Mouse (Mus musculus) CH12.LX (cell line): ENCODE data around the gene Zmynd15. TPM values are rescaled to one million over a fixed set of nuclear protein-coding genes. Genes with fewer than 3 reads are reported as not detected.
A peak's percentile ranks its signal among the peaks of the same experiment; 100 is the strongest.

Source experiments
- DNase-seq: peaks from one replicate; pipeline ENCODE4 v3.0.0-alpha.2; 2013; ENCODE audit errors: extremely low read depth
- H3K27ac ChIP-seq: 2 replicates; pipeline ENCODE4 v1.5.1; 2012; ENCODE audit warnings: low read depth, mild to moderate bottlenecking, control low read depth, moderate library complexity; ENCODE audit not compliant: insufficient read depth
- H3K27me3 ChIP-seq: replicated peaks from 2 replicates; pipeline ENCODE3; 2012; ENCODE audit warnings: inconsistent platforms
- H3K36me3 ChIP-seq, 2 experiments: replicated peaks in 1 of 2; 2 replicates each; pipeline versions ENCODE3 to v1.6.1; 2012; ENCODE audit warnings: inconsistent platforms in 1 of 2, low read length in 1 of 2, mild to moderate bottlenecking in 1 of 2, mixed read lengths in 1 of 2, moderate library complexity in 1 of 2; ENCODE audit not compliant: control insufficient read depth in 1 of 2, insufficient read depth in 1 of 2
- H3K4me1 ChIP-seq, 2 experiments: 2 replicates each; pipeline ENCODE4 v1.6.1; 2012; ENCODE audit warnings: inconsistent platforms in 1 of 2, moderate library complexity in 1 of 2; ENCODE audit not compliant: insufficient read depth in 2 of 2, control insufficient read depth in 1 of 2
- H3K4me2 ChIP-seq: 2 replicates; pipeline ENCODE4 v1.6.1; 2012; ENCODE audit warnings: low read depth, mild to moderate bottlenecking, control low read depth; ENCODE audit not compliant: poor library complexity, insufficient read depth, severe bottlenecking
- H3K4me3 ChIP-seq, 3 experiments: fragments of 150-350 bp in 1 of 3; sonication (generic) in 1 of 3; replicated peaks in 1 of 3; 2 replicates each; pipeline versions ENCODE3 to v1.5.1; 2011 to 2012; ENCODE audit warnings: low read depth in 2 of 3, low read length in 2 of 3, mild to moderate bottlenecking in 2 of 3, moderate library complexity in 2 of 3, control low read depth in 1 of 3, improper control_type of control experiment in 1 of 3, inconsistent platforms in 1 of 3, mixed read lengths in 1 of 3; ENCODE audit not compliant: poor library complexity in 1 of 3
- H3K79me2 ChIP-seq: replicated peaks from 2 replicates; pipeline ENCODE4 v1.6.1; 2012; ENCODE audit warnings: mild to moderate bottlenecking, moderate library complexity; ENCODE audit not compliant: control insufficient read depth, poor library complexity, insufficient read depth, severe bottlenecking; ENCODE audit errors: extremely low read depth
- H3K9ac ChIP-seq: 2 replicates; pipeline ENCODE4 v1.6.1; 2012; ENCODE audit warnings: low read depth, mild to moderate bottlenecking, control low read depth, moderate library complexity; ENCODE audit not compliant: insufficient read depth
- H3K9me3 ChIP-seq: replicated peaks from 2 replicates; pipeline ENCODE3; 2012; ENCODE audit warnings: low read length, inconsistent platforms, mixed read lengths
- BHLHE40 ChIP-seq: IDR thresholded peaks from 2 replicates; pipeline ENCODE4 v1.6.1; 2011; ENCODE audit warnings: mild to moderate bottlenecking, low read depth, low read length, improper control_type of control experiment
- CHD1 ChIP-seq: IDR thresholded peaks from 2 replicates; pipeline ENCODE4 v1.6.1; 2012; ENCODE audit warnings: low read depth, low read length, improper control_type of control experiment, inconsistent platforms
- CTCF ChIP-seq, 2 experiments: IDR thresholded peaks in 1 of 2; conservative IDR thresholded peaks in 1 of 2; 2 replicates each; pipeline ENCODE4 v1.5.1; 2011 to 2012; ENCODE audit warnings: low read depth in 2 of 2, low read length in 2 of 2, improper control_type of control experiment in 1 of 2, inconsistent platforms in 1 of 2, mild to moderate bottlenecking in 1 of 2, moderate library complexity in 1 of 2
- E2F4 ChIP-seq: IDR thresholded peaks from 2 replicates; pipeline ENCODE4 v1.6.1; 2011; ENCODE audit warnings: low read depth, low read length, improper control_type of control experiment; ENCODE audit not compliant: insufficient replicate concordance
- ELF1 ChIP-seq: IDR thresholded peaks from 2 replicates; pipeline ENCODE4 v1.6.1; 2014; ENCODE audit warnings: low read depth, mild to moderate bottlenecking, inconsistent platforms, low read length, improper control_type of control experiment
- ETS1 ChIP-seq: conservative IDR thresholded peaks from 2 replicates; pipeline ENCODE4 v1.6.1; 2012; ENCODE audit warnings: low read depth, mild to moderate bottlenecking, inconsistent platforms, low read length, improper control_type of control experiment, moderate library complexity
- GABPA ChIP-seq: IDR thresholded peaks from 2 replicates; pipeline ENCODE4 v1.6.1; 2012; ENCODE audit warnings: low read depth, low read length, improper control_type of control experiment, inconsistent platforms; ENCODE audit not compliant: insufficient replicate concordance
- HCFC1 ChIP-seq: IDR thresholded peaks from 2 replicates; pipeline ENCODE4 v1.6.1; 2012; ENCODE audit warnings: low read depth, mild to moderate bottlenecking, inconsistent platforms, low read length, improper control_type of control experiment
- IRF4 ChIP-seq: IDR thresholded peaks from 2 replicates; pipeline ENCODE4 v1.6.1; 2014; ENCODE audit warnings: low read depth, mild to moderate bottlenecking, inconsistent platforms, low read length, improper control_type of control experiment
- JUN ChIP-seq: IDR thresholded peaks from 2 replicates; pipeline ENCODE4 v1.6.1; 2011; ENCODE audit warnings: low read depth, mild to moderate bottlenecking, low read length, improper control_type of control experiment, moderate library complexity; ENCODE audit not compliant: insufficient read depth
- JUND ChIP-seq: conservative IDR thresholded peaks from 2 replicates; pipeline ENCODE4 v1.6.1; 2011; ENCODE audit warnings: low read depth, low read length, improper control_type of control experiment
- KAT2A ChIP-seq: IDR thresholded peaks from 2 replicates; pipeline ENCODE4 v1.6.1; 2012; ENCODE audit warnings: low read length, improper control_type of control experiment, inconsistent platforms; ENCODE audit not compliant: insufficient replicate concordance
- MAX ChIP-seq: IDR thresholded peaks from 2 replicates; pipeline ENCODE4 v1.6.1; 2011; ENCODE audit warnings: low read length, improper control_type of control experiment
- MEF2A ChIP-seq: IDR thresholded peaks from 2 replicates; pipeline ENCODE4 v1.6.1; 2014; ENCODE audit warnings: low read depth, mild to moderate bottlenecking, inconsistent platforms, low read length, improper control_type of control experiment, borderline replicate concordance
- MYC ChIP-seq: IDR thresholded peaks from 2 replicates; pipeline ENCODE4 v1.6.1; 2011; ENCODE audit warnings: low read depth, mild to moderate bottlenecking, improper control_type of control experiment, low read length
- NELFE ChIP-seq: IDR thresholded peaks from 2 replicates; pipeline ENCODE4 v1.6.1; 2011; ENCODE audit warnings: low read depth, low read length, improper control_type of control experiment
- NRF1 ChIP-seq: IDR thresholded peaks from 2 replicates; pipeline ENCODE4 v1.6.1; 2014; ENCODE audit warnings: low read depth, mild to moderate bottlenecking, inconsistent platforms, low read length, improper control_type of control experiment, moderate library complexity
- POLR2A ChIP-seq: IDR thresholded peaks from 2 replicates; pipeline ENCODE4 v1.6.1; 2011; ENCODE audit warnings: low read depth, mild to moderate bottlenecking, improper control_type of control experiment, low read length
- POLR2AphosphoS2 ChIP-seq: IDR thresholded peaks from 2 replicates; pipeline ENCODE4 v1.6.1; 2011; ENCODE audit warnings: low read depth, low read length, improper control_type of control experiment
- RAD21 ChIP-seq: IDR thresholded peaks from 2 replicates; pipeline ENCODE4 v1.6.1; 2011; ENCODE audit warnings: low read depth, mild to moderate bottlenecking, low read length, improper control_type of control experiment, moderate library complexity
- RCOR1 ChIP-seq: conservative IDR thresholded peaks from 2 replicates; pipeline ENCODE4 v1.6.1; 2012; ENCODE audit warnings: low read depth, mild to moderate bottlenecking, inconsistent platforms, low read length, improper control_type of control experiment
- TBP ChIP-seq: conservative IDR thresholded peaks from 2 replicates; pipeline ENCODE4 v1.6.1; 2011; ENCODE audit warnings: low read depth, low read length, improper control_type of control experiment
- TCF12 ChIP-seq: IDR thresholded peaks from 2 replicates; pipeline ENCODE4 v1.6.1; 2014; ENCODE audit warnings: low read depth, mild to moderate bottlenecking, inconsistent platforms, low read length, improper control_type of control experiment
- UBTF ChIP-seq: IDR thresholded peaks from 2 replicates; pipeline ENCODE4 v1.6.1; 2012; ENCODE audit warnings: low read depth, mild to moderate bottlenecking, inconsistent platforms, low read length, improper control_type of control experiment, moderate library complexity
- USF2 ChIP-seq: conservative IDR thresholded peaks from 2 replicates; pipeline ENCODE4 v1.6.1; 2011; ENCODE audit warnings: low read depth, low read length, improper control_type of control experiment
- ZC3H11A ChIP-seq: IDR thresholded peaks from 2 replicates; pipeline ENCODE4 v1.6.1; 2012; ENCODE audit warnings: low read depth, mild to moderate bottlenecking, inconsistent platforms, low read length, improper control_type of control experiment
- ZKSCAN1 ChIP-seq: IDR thresholded peaks from 2 replicates; pipeline ENCODE4 v1.6.1; 2012; ENCODE audit warnings: low read depth, inconsistent platforms, low read length, improper control_type of control experiment, borderline replicate concordance
- ZMIZ1 ChIP-seq: IDR thresholded peaks from 2 replicates; pipeline ENCODE4 v1.6.1; 2012; ENCODE audit warnings: low read depth, mild to moderate bottlenecking, inconsistent platforms, low read length, improper control_type of control experiment
- ZNF384 ChIP-seq: IDR thresholded peaks from 2 replicates; pipeline ENCODE4 v1.6.1; 2012; ENCODE audit warnings: low read depth, low read length, improper control_type of control experiment, inconsistent platforms
- dilution Hi-C: fragments of 300-500 bp; cut with MboI; formaldehyde crosslinking; loops from 2 replicates; pipeline ENCODE4 v1.14.3; 2020; ENCODE audit warnings: low sequenced_read_pairs; ENCODE audit not compliant: extremely low pct_unique_long_range_greater_than_20kb, extremely low pct_ligation_motif_present
- in situ Hi-C: fragments of 300-500 bp; cut with MboI; formaldehyde crosslinking; loops from 3 replicates; pipeline ENCODE4 v1.14.3; 2019; ENCODE audit warnings: low sequenced_read_pairs, low pct_ligation_motif_present, low pct_unique_long_range_greater_than_20kb, mixed read lengths
- polyA plus RNA-seq: library from polyadenylated mRNA; unstranded; fragments of >175 nt; gene quantifications from 2 replicates; pipeline ENCODE4 v1.2.1, GENCODE M21; 2012; ENCODE audit warnings: low read depth; ENCODE audit not compliant: insufficient read length
- total RNA-seq, 2 experiments: library from RNA; depleted of rRNA; stranded (reverse); fragments of 300-350 nt in 1 of 2; fragments of >200 nt in 1 of 2; gene quantifications; 2 replicates each; pipeline ENCODE4 v1.2.3; 2012 to 2014

Zmynd15 gene
- total and polyA plus RNA-seq, 3 experiments: 0.05 to 0.20 (median 0.08) TPM

DNA sequence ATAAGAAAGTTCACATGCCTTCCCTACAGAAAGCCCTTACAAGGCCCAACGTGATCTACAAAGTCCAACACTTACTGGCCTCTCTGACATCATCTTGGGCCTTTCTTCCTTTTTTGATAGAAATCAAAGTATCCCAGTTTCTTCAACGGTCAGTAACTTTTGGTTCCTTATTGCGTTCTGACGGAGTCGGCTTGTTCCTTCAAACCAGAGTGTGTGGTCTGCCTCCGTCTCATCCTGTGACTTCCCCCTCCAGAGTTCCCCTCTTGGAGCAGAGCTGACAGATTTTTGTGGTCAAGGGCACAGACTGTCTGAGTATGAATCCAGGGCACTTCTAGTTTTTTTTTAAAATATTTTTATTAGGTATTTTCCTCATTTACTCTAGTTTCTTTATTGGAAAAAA, 30.5 kb downstream of the Zmynd15 start:
- no peaks in the 10 kb centered on the region for H3K79me2 ChIP-seq
- DNase-seq: no peak
- H3K9ac ChIP-seq: no peak overlapping the region
- no peak overlapping the region for H3K27ac ChIP-seq
- TF ChIP-seq ZC3H11A (no peak), ELF1 (no peak), MAX (no peak), USF2 (no peak), ZKSCAN1 (no peak), TBP (no peak), NELFE (no peak), MEF2A (no peak), CHD1 (no peak), CTCF (conservative IDR thresholded peaks at IDR 0.05 in 1 of 2, IDR thresholded peaks at IDR 0.05 in 1 of 2; ENCODE audit: low read depth in 2 of 2, low read length in 2 of 2) (no peak), ZNF384 (no peak), BHLHE40 (no peak), E2F4 (no peak), POLR2AphosphoS2 (no peak), HCFC1 (no peak), MYC (no peak)
- peaks cover 0 to 7% of the 10 kb centered on the region in 2 experiments; a peak in 2 of 4 replicates for H3K4me1 ChIP-seq
- no peaks in the 10 kb centered on the region for H3K27me3 ChIP-seq
- peaks cover 3% of the 10 kb centered on the region for H3K9me3 ChIP-seq
- dilution Hi-C loops: no loop called here
- no peaks in the 10 kb centered on the region for H3K36me3 ChIP-seq
- no peak overlapping the region for H3K4me2 ChIP-seq
- no peak overlapping the region for H3K4me3 ChIP-seq
- in situ Hi-C loops: no loop called here

DNA sequence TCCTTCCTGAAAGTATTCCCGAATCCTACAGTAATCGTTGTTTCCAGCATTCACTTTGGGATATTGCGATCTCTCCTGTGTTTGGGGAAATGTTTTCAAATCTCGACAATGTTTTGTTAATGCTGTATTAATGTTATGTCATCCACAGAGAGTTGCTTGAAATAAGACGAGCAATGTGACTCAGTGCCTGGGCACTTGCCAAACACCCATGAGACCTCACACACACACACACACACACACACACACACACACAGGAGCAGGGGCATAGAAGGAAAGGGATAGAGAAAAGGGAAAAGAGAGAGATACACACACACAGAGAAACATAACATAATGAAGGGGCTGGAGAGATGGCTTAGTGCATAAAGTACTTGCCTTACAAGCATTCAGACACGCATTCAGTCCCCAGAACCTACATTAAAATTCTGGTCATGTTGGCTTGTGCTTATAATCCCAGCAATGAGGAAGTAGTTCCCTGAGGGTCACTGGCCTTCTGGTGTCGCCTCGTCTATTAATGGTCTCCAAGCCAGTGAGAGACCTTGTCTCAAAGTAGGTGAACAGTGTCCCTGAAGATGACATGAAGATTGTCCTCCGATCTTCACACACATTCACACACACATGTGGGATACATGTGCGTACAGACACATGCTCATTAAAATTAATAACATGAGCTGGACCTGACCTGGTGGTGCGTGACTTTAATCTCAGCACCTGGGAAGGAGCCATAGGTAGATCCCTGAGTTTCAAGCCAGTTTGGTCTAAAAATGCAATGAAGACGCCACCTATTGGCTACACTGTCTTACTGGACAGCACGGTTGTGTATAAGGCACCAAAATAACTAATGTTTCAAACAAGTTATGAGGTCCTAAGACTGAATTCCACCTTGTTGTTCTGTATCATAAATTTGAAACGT, 40.6 kb downstream of the Zmynd15 start:
- Histone ChIP-seq H3K9ac (no peak overlapping the region), H3K36me3 (no peaks in the 10 kb centered on the region), H3K9me3 (no peaks in the 10 kb centered on the region), H3K79me2 (no peaks in the 10 kb centered on the region), H3K27ac (no peak overlapping the region), H3K4me2 (no peak overlapping the region), H3K4me1 (peaks cover under 1 to 4% of the 10 kb centered on the region in 2 experiments; a peak in 2 of 4 replicates), H3K27me3 (no peaks in the 10 kb centered on the region), H3K4me3 (no peak overlapping the region)
- dilution Hi-C loops (no loop called here), in situ Hi-C loops (loop anchor here (5.0 to 10.0 kb wide), 2 partner anchors 38 to 175 kb away; partner anchors contain the start of gene Alox12e)
- no peak for DNase-seq
- no peak for TF ChIP-seq POLR2A
- no peak for TF ChIP-seq GABPA
- no peak for TF ChIP-seq IRF4
- TF ChIP-seq E2F4: no peak
- TF ChIP-seq MEF2A: no peak
- no peak for TF ChIP-seq UBTF
- no peak for TF ChIP-seq MAX
- TF ChIP-seq CTCF (conservative IDR thresholded peaks at IDR 0.05 in 1 of 2, IDR thresholded peaks at IDR 0.05 in 1 of 2; ENCODE audit: low read depth in 2 of 2, low read length in 2 of 2): peak; percentile 29 to 88; a peak in 3 of 4 replicates
- TF ChIP-seq KAT2A: no peak
- TF ChIP-seq HCFC1: no peak
- no peak for TF ChIP-seq ZMIZ1
- TF ChIP-seq ETS1: no peak
- no peak for TF ChIP-seq NRF1
- TF ChIP-seq ELF1: no peak
- peak; percentile 75 for TF ChIP-seq RAD21
- peak; percentile 45 for TF ChIP-seq ZNF384
- no peak for TF ChIP-seq POLR2AphosphoS2
- no peak for TF ChIP-seq JUND
- TF ChIP-seq JUN: no peak
- no peak for TF ChIP-seq TBP
- no peak for TF ChIP-seq RCOR1
- TF ChIP-seq TCF12: no peak
- no peak for TF ChIP-seq CHD1
- no peak for TF ChIP-seq BHLHE40
